Mouse (Mus musculus) limb, embryonic 11.5 days (tissue): ENCODE data around the gene Gns. TPM values are rescaled to one million over a fixed set of nuclear protein-coding genes. Genes with fewer than 3 reads are reported as not detected.

Experiments
- ATAC-seq: fragments of 200-750 bp; cut with Nextera tagmentation; 2 replicates; pipeline ENCODE4 v1.8.0; 2017; ENCODE audit warnings: low read depth; ENCODE audit not compliant: insufficient number of reproducible peaks, low FRiP score, low TSS enrichment
- DNase-seq: peaks from one replicate; pipeline ENCODE4 v3.0.0-alpha.2; 2015; ENCODE audit warnings: low spot score
- H3K27ac ChIP-seq: fragments of 300-500 bp; sonication (generic); replicated peaks from 2 replicates; pipeline ENCODE4 v1.5.1; 2014; ENCODE audit warnings: low read depth, mild to moderate bottlenecking, low read length
- H3K27me3 ChIP-seq: fragments of 300-500 bp; sonication (generic); 2 replicates; pipeline ENCODE4 v1.6.1; 2014; ENCODE audit warnings: mild to moderate bottlenecking, low read length, mixed read lengths; ENCODE audit not compliant: control insufficient read depth, insufficient read depth
- H3K36me3 ChIP-seq: fragments of 300-500 bp; sonication (generic); 2 replicates; pipeline ENCODE4 v1.6.1; 2014; ENCODE audit warnings: mild to moderate bottlenecking, low read length, moderate library complexity, mixed read lengths; ENCODE audit not compliant: control insufficient read depth, insufficient read depth
- H3K4me1 ChIP-seq: fragments of 300-500 bp; sonication (generic); 2 replicates; pipeline ENCODE4 v1.6.1; 2014; ENCODE audit warnings: low read length, mixed read lengths; ENCODE audit not compliant: control insufficient read depth, insufficient read depth
- H3K4me2 ChIP-seq: fragments of 300-500 bp; sonication (generic); 2 replicates; pipeline ENCODE4 v1.6.1; 2014; ENCODE audit warnings: low read depth, mild to moderate bottlenecking, moderate library complexity; ENCODE audit not compliant: severe bottlenecking
- H3K4me3 ChIP-seq: fragments of 300-500 bp; sonication (generic); 2 replicates; pipeline ENCODE4 v1.5.1; 2014; ENCODE audit warnings: low read depth, low read length
- H3K9ac ChIP-seq: fragments of 300-500 bp; sonication (generic); 2 replicates; pipeline ENCODE4 v1.6.1; 2014; ENCODE audit warnings: mild to moderate bottlenecking, low read length
- H3K9me3 ChIP-seq: fragments of 300-500 bp; sonication (generic); 2 replicates; pipeline ENCODE4 v1.6.1; 2016; ENCODE audit warnings: low read length; ENCODE audit not compliant: control insufficient read depth
- WGBS: fragments of 180-500 bp; shearing (Covaris S2); extraction: QIAGEN DNeasy Blood & Tissue Kit; methylation state at CpG from one replicate; pipeline ENCODE4 v1.1.7; 2014; 5-methylcytosine and 5-hydroxymethylcytosine counted together
- polyA plus RNA-seq: library from polyadenylated mRNA; unstranded; fragments of >200 nt; fragmentation: Nextera tagmentation; extraction: Ambion mirVana; gene quantifications from 2 replicates; pipeline ENCODE4 v1.2.1, GENCODE M21; 2014

Gns gene
- polyA plus RNA-seq, 1 experiment from 2014 or later: 37.1 TPM

GRCm38 (mm10) chr10:121385695-121386094, 20.8 kb downstream of the Gns start:
- Histone ChIP-seq H3K27me3 (no peaks in the 10 kb centered on the region), H3K9ac (no peak overlapping the region), H3K4me1 (no peaks in the 10 kb centered on the region; the same call in 1 of the 2 replicates), H3K27ac (no peak overlapping the region), H3K4me2 (no peak overlapping the region), H3K36me3 (peaks cover 11% of the 10 kb centered on the region; the same call in 1 of the 2 replicates), H3K4me3 (no peak overlapping the region), H3K9me3 (no peaks in the 10 kb centered on the region)
- DNase-seq (no peak), ATAC-seq (no peak)
- WGBS: 100% methylated on average over 6 of the region's 6 CpGs

GRCm38 (mm10) chr10:121386347-121386746, 21.5 kb downstream of the Gns start:
- Histone ChIP-seq H3K27me3 (no peaks in the 10 kb centered on the region), H3K9me3 (no peaks in the 10 kb centered on the region), H3K4me3 (no peak overlapping the region), H3K36me3 (peaks cover 14% of the 10 kb centered on the region; the same call in 1 of the 2 replicates), H3K4me1 (no peaks in the 10 kb centered on the region; the same call in 1 of the 2 replicates), H3K4me2 (no peak overlapping the region), H3K9ac (no peak overlapping the region), H3K27ac (no peak overlapping the region)
- ATAC-seq (no peak), DNase-seq (peak; percentile 25)
- 65% methylated on average over 9 of the region's 9 CpGs for WGBS

DNA sequence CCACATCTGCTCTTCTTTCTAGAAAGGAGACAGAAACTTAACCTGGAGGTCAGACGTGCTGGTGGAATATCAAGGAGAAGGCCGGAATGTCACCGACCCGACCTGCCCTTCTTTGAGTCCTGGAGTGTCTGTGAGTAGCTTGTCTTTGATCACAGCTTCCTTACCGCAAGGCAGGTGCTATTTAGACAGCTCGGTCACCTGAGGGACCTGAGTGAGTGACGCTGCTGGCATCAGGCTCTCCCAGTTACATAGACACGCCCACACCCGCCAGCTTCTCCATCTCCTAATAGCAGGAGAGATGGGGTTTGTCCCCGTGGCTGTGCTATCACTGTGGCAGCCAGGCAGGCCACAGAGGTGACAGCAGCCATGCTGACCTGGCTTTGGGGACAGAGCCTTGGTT, 25.7 kb downstream of the Gns start:
- Histone ChIP-seq H3K4me1 (no peaks in the 10 kb centered on the region; the same call in 1 of the 2 replicates), H3K36me3 (peaks cover 25% of the 10 kb centered on the region; the same call in 1 of the 2 replicates), H3K4me3 (no peak overlapping the region), H3K27me3 (no peaks in the 10 kb centered on the region), H3K9me3 (no peaks in the 10 kb centered on the region), H3K9ac (no peak overlapping the region), H3K27ac (no peak overlapping the region), H3K4me2 (no peak overlapping the region)
- 80% methylated on average over 10 of the region's 10 CpGs for WGBS
- DNase-seq (no peak), ATAC-seq (no peak)

- WGBS: 92% methylated on average over 8 of the region's 8 CpGs
- Histone ChIP-seq H3K27me3 (no peaks in the 10 kb centered on the region), H3K9me3 (no peaks in the 10 kb centered on the region), H3K4me2 (no peak overlapping the region), H3K4me1 (no peaks in the 10 kb centered on the region), H3K27ac (no peak overlapping the region), H3K9ac (no peak overlapping the region), H3K36me3 (peaks cover 25% of the 10 kb centered on the region; the same call in 1 of the 2 replicates), H3K4me3 (no peak overlapping the region)
- ATAC-seq (no peak), DNase-seq (no peak)
These were observed 27.0 kb downstream of the Gns start for GRCm38 (mm10) chr10:121391901-121392300.

DNA sequence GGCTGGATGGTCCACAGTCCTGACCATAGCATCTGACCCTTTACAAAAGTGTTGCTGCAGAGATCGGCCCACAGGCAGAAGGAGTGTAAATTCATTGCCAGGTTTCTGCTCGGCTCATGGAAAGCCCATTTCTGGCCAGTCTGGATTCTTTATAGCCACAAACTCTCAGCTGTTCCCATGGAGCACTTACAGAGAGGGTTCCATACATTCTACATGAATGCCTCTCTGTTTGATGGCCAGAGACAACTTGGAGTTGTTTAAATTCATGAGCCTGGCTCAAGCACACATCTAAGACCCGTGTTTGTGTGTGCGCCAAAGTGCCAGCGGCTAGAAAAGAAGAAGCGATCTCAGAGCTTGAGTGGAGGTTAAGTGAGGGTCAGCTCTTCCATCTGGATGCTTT, 29.4 kb downstream of the Gns start:
- 84% methylated on average over 6 of the region's 6 CpGs for WGBS
- H3K4me1 ChIP-seq: no peaks in the 10 kb centered on the region
- no peaks in the 10 kb centered on the region for H3K27me3 ChIP-seq
- no peak overlapping the region for H3K9ac ChIP-seq
- no peak for DNase-seq
- ATAC-seq: no peak
- no peak overlapping the region; the same call in 1 of the 2 replicates for H3K27ac ChIP-seq
- H3K4me2 ChIP-seq: no peak overlapping the region
- H3K9me3 ChIP-seq: no peaks in the 10 kb centered on the region
- H3K4me3 ChIP-seq: no peak overlapping the region
- H3K36me3 ChIP-seq: peaks cover 25% of the 10 kb centered on the region; the same call in 1 of the 2 replicates

- Histone ChIP-seq H3K27me3 (no peaks in the 10 kb centered on the region), H3K27ac (no peak overlapping the region), H3K4me1 (no peaks in the 10 kb centered on the region), H3K9ac (no peak overlapping the region), H3K9me3 (no peaks in the 10 kb centered on the region), H3K36me3 (peaks cover 25% of the 10 kb centered on the region; the same call in 1 of the 2 replicates), H3K4me3 (no peak overlapping the region), H3K4me2 (no peak overlapping the region)
- ATAC-seq: no peak
- DNase-seq: no peak
- WGBS: 85% methylated on average over 18 of the region's 18 CpGs
These were observed 30.0 kb downstream of the Gns start for GRCm38 (mm10) chr10:121394789-121395325.

- no peak overlapping the region for H3K4me3 ChIP-seq
- no peaks in the 10 kb centered on the region for H3K9me3 ChIP-seq
- H3K4me1 ChIP-seq: no peaks in the 10 kb centered on the region
- H3K36me3 ChIP-seq: peaks cover 24% of the 10 kb centered on the region; the same call in 1 of the 2 replicates
- no peak overlapping the region for H3K4me2 ChIP-seq
- no peak overlapping the region for H3K9ac ChIP-seq
- no peak for ATAC-seq
- WGBS: 82% methylated on average over 20 of the region's 20 CpGs
- H3K27ac ChIP-seq: no peak overlapping the region
- H3K27me3 ChIP-seq: no peaks in the 10 kb centered on the region
- no peak for DNase-seq
These were observed 30.8 kb downstream of the Gns start for GRCm38 (mm10) chr10:121395542-121396176.

DNA sequence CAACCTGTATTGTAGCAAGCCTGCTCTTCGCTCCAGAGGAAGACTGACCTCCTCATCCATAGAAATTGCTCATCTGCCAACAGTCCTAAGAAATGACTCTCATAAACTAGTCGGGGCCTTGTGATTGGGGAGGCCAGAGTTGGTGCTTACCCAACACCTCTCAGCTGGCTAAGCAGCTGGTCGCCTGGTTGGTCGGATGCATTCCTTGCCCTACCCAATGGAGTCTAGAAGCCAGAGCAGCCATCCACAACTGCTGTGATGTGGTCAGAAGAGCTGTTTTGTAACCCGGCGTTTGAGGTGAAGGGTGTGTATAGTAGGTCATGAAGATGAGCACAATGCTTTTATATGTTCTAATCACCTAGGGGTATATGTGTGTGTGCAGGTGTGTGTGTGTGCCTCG, 33.7 kb downstream of the Gns start:
- H3K4me2 ChIP-seq: no peak overlapping the region
- no peaks in the 10 kb centered on the region for H3K27me3 ChIP-seq
- H3K27ac ChIP-seq: no peak overlapping the region
- no peak for ATAC-seq
- H3K9ac ChIP-seq: no peak overlapping the region
- DNase-seq: no peak
- H3K36me3 ChIP-seq: peaks cover 4% of the 10 kb centered on the region; the same call in 1 of the 2 replicates
- H3K4me1 ChIP-seq: no peaks in the 10 kb centered on the region
- no peaks in the 10 kb centered on the region for H3K9me3 ChIP-seq
- no peak overlapping the region for H3K4me3 ChIP-seq
- WGBS: 86% methylated on average over 7 of the region's 7 CpGs
